ENCODE assay signal across 8 mouse cellular contexts in the genomic region with DNA sequence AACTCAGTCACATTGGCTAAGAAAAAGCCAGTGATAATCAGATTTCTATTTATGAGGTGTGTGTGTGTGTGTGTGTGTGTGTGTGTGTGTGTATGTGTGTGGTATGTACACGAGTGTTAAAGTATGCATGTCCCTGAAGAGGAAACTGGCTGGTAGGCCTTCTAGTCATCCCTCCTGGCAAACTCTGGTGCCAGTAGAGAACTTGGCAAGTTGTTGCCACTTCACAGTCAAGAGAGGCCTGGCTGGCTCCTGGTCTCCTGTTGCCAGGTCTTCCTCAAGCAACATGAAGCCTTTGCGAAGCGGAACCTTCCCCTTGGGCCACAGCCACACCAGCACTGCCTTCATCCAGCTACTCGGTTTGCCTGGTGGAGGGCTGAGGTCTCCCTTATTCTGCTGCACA. TPM values are rescaled to one million over a fixed set of nuclear protein-coding genes. Genes with fewer than 3 reads are reported as not detected.
DNase-seq lines count a peak whose midpoint lies in the region.
"Had no signal": no experiment of that assay in that cellular context is flagged by ENCODE, and none has a peak within 500 bp of the region (broad histone marks: within the 10 kb centered on the region; RNA-seq: fewer than 3 reads in every experiment).

No protein-coding gene starts in this region.

- intact Hi-C loops in left cerebral cortex, postnatal 4 days (cut with DNase I), result no loop called here
- intact Hi-C loops in gastrocnemius, postnatal 36 days (cut with DNase I), result no loop called here

- DNase-seq in left cerebral cortex, postnatal 4 days, result peak; percentile 78
- DNase-seq in left cerebral cortex, adult 18-20 months (ENCODE audit: low spot score in 2 of 2), result no peak
- peak; percentile 43 for DNase-seq in cerebellum, adult 9-11 months
- peak; percentile 36 to 53 for DNase-seq in gastrocnemius, postnatal 36 days
- DNase-seq in lung, postnatal 25 days (ENCODE audit: low spot score), result peak; percentile 72
- no peak for DNase-seq in ovary, postnatal 36 days (ENCODE audit: low spot score)
- no peak for DNase-seq in retina, embryonic 14.5 days (ENCODE audit: low spot score)
- DNase-seq: liver, embryonic 13.5 days had no signal

RNA-seq across cellular contexts. Expression of a gene that starts 44.9 kb away (rescaled TPM):
- 10 to 100 TPM; 13.8 to 16.3 TPM for total RNA-seq in left cerebral cortex, postnatal 4 days (2021)
- 1 to 10 TPM; 5.5 to 6.0 TPM for total RNA-seq in left cerebral cortex, adult 18-20 months (2021)
- under 1 TPM; 0.27 to 0.31 TPM for total RNA-seq in gastrocnemius, postnatal 36 days (2021)

Comparison
In these comparisons a context has a peak if more than half of its experiments do, and no peak if none do; other contexts are left out.
1. DNase-seq: peak in left cerebral cortex, postnatal 4 days (single experiment), cerebellum, adult 9-11 months (single experiment), gastrocnemius, postnatal 36 days (2 of 2) and lung, postnatal 25 days (single experiment); none in left cerebral cortex, adult 18-20 months (0 of 2), ovary, postnatal 36 days (single experiment) and retina, embryonic 14.5 days (single experiment).
2. RNA of a gene that starts 44.9 kb away (total RNA-seq): 13.8 to 16.3 TPM in left cerebral cortex, postnatal 4 days and 5.5 to 6.0 TPM in left cerebral cortex, adult 18-20 months; 0.27 to 0.31 TPM in gastrocnemius, postnatal 36 days; every median in the first group is over 4 times any median in the second.